Mouse (Mus musculus) embryonic stem cell, embryonic (primary cell): ENCODE data around the gene Zfpm1.

Experiments
- CTCF ChIA-PET, 4 experiments: fragments of 300-600 bp in 2 of 4; fragments of 350-600 bp in 2 of 4; sonication (Branson Sonifier 250); formaldehyde crosslinking; loops; one replicate each; lab custom pipeline; 2022; ENCODE audit warnings: inconsistent platforms in 2 of 4; lab: Charles Lee
- POLR2A ChIA-PET, 4 experiments: fragments of 300-600 bp in 2 of 4; fragments of 350-600 bp in 2 of 4; sonication (Branson Sonifier 250); formaldehyde crosslinking; loops; one replicate each; lab custom pipeline; 2022; ENCODE audit warnings: antibody characterized with exemption in 4 of 4, inconsistent platforms in 1 of 4; lab: Charles Lee

Zfpm1 gene

GRCm38 (mm10) chr8:122268861-122269260, 13.1 kb upstream of the Zfpm1 start:
- CTCF ChIA-PET = interaction anchor here (0.5 to 7.8 kb wide), 38 partner anchors 9 to 1668 kb away, joined by 3 to 63 read pairs (median 5); partner anchors contain the start of genes Mvd (in 1 of the 4), Zc3h18 (in 1 of the 4) and Zfpm1 (in 1 of the 4)
- POLR2A ChIA-PET = interaction anchor here in 3 of 4 experiments (1.0 to 6.0 kb wide), 16 partner anchors 12 to 418 kb away, joined by 3 to 26 read pairs (median 3); partner anchors contain the start of genes Zfpm1 (in 3 of the 3), Aprt (in 1 of the 3), Galns (in 1 of the 3) and Trappc2l (in 1 of the 3)

GRCm38 (mm10) chr8:122269404-122269803, 12.5 kb upstream of the Zfpm1 start:
- ChIA-PET CTCF (interaction anchor here (0.5 to 7.8 kb wide), 65 partner anchors 9 to 1669 kb away, joined by 3 to 63 read pairs (median 4); partner anchors contain the start of genes Mvd (in 2 of the 4), Zc3h18 (in 1 of the 4) and Zfpm1 (in 1 of the 4)), POLR2A (interaction anchor here in 2 of 4 experiments (0.9 to 6.0 kb wide), 22 partner anchors 12 to 419 kb away, joined by 3 to 26 read pairs (median 3); partner anchors contain the start of genes Zfpm1 (in 2 of the 2), Aprt (in 1 of the 2), Galns (in 1 of the 2) and Trappc2l (in 1 of the 2))

- ChIA-PET CTCF (interaction anchor here (0.6 to 7.8 kb wide), 25 partner anchors 10 to 552 kb away, joined by 3 to 63 read pairs (median 5); partner anchors contain the start of gene Zfpm1 (in 1 of the 4)), POLR2A (interaction anchor here in 2 of 4 experiments (0.6 to 6.0 kb wide), 8 partner anchors 10 to 341 kb away, joined by 3 to 26 read pairs (median 3); partner anchors contain the start of genes Galns (in 1 of the 2), Trappc2l (in 1 of the 2) and Zfpm1 (in 1 of the 2))
These were observed 11.4 kb upstream of the Zfpm1 start for GRCm38 (mm10) chr8:122270555-122270954.

- POLR2A ChIA-PET = interaction anchor here in 2 of 4 experiments (0.7 to 6.0 kb wide), 3 partner anchors 8 to 387 kb away, joined by 4 to 26 read pairs (median 4); partner anchors contain the start of genes Cyba (in 1 of the 2) and Zfpm1 (in 1 of the 2)
- CTCF ChIA-PET = interaction anchor here (0.7 to 7.8 kb wide), 17 partner anchors 8 to 140 kb away, joined by 3 to 63 read pairs (median 4); partner anchors contain the start of gene Zfpm1 (in 1 of the 4)
These were observed 8.8 kb upstream of the Zfpm1 start for GRCm38 (mm10) chr8:122273152-122273551.

DNA sequence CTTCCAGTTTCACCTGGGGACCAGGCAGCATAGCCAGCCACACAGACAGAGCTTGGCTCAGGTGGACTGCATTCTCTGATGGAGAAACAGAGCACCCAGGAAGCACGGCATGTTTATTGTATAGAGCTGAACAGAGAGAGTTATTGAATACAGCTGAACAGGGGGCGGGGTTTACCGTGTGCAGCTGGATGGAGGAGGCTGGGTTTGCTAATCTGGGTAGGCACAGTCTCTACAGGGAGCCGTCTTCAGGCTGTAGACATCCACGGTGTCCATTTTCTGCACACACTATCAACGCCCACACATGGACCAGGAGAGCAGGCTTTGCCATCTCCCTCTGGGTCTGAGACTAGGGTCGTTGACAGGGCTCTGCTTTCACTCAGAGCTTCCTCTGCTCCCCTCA, 8.1 kb upstream of the Zfpm1 start:
- ChIA-PET CTCF (interaction anchor here (0.7 to 7.8 kb wide), 10 partner anchors 56 to 96 kb away, joined by 3 to 63 read pairs (median 4); no protein-coding TSS in a partner anchor), POLR2A (interaction anchor here in 3 of 4 experiments (0.6 to 6.0 kb wide), 3 partner anchors 7 to 153 kb away, joined by 3 to 26 read pairs (median 5); partner anchors contain the start of gene Zfpm1 (in 1 of the 3))

DNA sequence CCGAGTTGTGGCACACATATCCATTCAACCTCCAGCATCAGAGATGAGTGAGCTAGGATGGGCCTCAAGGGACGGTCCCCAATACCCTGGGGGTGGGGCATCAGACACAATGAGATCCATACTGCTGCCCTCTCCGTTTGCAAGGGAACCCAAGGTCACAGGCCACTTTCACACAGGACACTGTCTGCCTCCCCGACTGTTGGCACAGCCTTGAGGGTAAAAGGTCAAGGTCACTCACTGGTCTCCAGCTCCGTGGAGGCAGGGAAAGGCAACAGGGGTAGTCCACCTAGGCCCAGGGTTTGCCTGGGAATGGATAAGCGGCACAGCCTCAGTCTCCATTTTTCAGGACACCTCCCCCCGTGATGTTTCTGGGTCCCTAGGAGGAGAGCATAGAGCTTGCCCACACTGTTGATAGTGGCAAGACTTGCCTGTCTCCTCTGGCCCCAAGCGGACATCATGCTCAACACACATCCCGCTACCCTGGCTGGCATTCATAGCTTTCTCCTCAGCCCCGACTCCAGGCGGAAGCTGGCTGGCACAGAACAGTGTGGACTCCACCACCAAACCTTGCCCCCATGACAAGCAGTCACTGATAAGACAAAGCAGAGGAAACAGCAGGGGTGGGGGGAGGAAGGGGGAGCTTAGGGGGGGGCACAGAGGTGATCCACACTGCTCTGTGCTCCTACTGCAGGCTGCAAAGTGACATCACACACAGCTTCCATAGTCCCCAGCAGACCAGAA, 7.1 kb upstream of the Zfpm1 start:
- POLR2A ChIA-PET = interaction anchor here in 3 of 4 experiments (0.6 to 0.8 kb wide), 5 partner anchors 51 to 424 kb away, joined by 3 to 5 read pairs (median 3); no protein-coding TSS in a partner anchor
- CTCF ChIA-PET = interaction anchor here in 3 of 4 experiments (0.6 to 7.8 kb wide), 8 partner anchors 55 to 424 kb away, joined by 3 to 63 read pairs (median 4); no protein-coding TSS in a partner anchor

- ChIA-PET CTCF (interaction anchor here (0.5 to 1.9 kb wide), 7 partner anchors 17 to 93 kb away, joined by 3 to 4 read pairs (median 3); no protein-coding TSS in a partner anchor), POLR2A (interaction anchor here in 1 of 4 experiments (1.3 to 1.4 kb wide), 2 partner anchors 27 to 54 kb away, joined by 3 to 4 read pairs; no protein-coding TSS in a partner anchor)
These were observed 5.6 kb upstream of the Zfpm1 start for GRCm38 (mm10) chr8:122276308-122276707.

DNA sequence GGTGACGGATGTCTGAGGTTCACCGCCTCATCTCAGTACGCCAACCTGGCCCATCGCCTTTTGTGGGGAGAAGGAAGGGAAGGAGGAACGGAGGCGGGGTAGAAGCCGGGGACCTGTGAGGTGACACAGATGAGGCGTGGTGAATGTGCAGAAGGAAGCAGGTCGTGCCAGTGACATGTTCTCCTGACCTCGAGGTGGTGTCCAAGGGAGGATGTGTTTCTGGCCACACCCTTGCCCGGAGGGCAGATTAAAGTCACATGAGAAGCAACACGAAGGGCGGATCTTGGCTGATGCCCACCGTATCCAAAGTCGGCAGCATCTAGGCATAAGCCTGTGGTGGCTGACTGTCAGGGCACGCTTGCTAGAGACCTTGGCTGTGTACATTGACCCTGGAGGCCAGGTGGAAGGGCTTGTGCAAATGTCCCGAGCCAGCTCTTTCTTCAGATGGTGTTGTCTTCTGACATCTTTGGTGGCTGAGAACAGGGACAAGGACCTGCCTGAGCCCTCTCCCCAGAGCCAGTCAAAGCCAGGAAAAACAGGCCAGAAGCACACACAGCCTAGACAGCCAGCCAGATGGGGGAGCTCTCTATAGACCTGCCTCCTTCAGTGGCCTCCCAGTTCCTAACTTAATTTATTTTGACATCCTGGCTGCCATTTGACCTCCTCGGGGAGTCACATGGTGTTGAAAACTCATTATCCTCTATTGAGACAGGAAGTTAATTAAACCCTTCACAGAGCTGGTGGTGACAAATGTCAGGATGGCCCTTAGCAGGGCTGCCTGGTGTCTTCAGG, 4.5 kb upstream of the Zfpm1 start:
- CTCF ChIA-PET = interaction anchor here (0.8 to 1.9 kb wide), 10 partner anchors 8 to 352 kb away, joined by 3 to 6 read pairs (median 4); no protein-coding TSS in a partner anchor

DNA sequence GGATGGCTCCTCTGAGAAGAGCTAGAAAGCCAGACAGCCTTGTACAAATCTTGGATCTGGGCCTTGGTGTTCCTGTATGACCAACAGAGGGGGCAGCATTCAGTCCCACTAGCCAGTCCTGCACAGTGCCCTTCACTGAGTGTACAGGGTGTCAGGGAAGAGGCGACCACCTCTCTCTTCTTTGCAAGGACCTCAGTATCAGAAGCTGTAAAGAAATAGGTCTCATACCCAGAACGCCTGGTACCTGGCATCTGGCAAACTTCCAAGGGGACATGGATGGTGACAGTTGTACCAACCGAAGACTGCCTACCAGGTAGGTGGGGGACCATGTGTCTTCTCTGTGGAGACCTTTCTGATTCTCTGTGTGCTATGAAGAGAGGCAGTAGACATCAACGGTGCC, 1.8 kb upstream of the Zfpm1 start:
- ChIA-PET CTCF (interaction anchor here (0.5 to 3.1 kb wide), 9 partner anchors 10 to 192 kb away, joined by 3 to 28 read pairs (median 5); no protein-coding TSS in a partner anchor), POLR2A (interaction anchor here in 2 of 4 experiments (0.6 to 3.0 kb wide), 16 partner anchors 9 to 430 kb away, joined by 3 to 26 read pairs (median 10); partner anchors contain the start of genes Cdt1 (in 1 of the 2) and Cyba (in 1 of the 2))

More for the DNA sequence above, 4.5 kb upstream of the Zfpm1 start:
- POLR2A ChIA-PET = interaction anchor here in 3 of 4 experiments (0.8 to 1.4 kb wide), 8 partner anchors 17 to 436 kb away, joined by 3 to 7 read pairs (median 3); no protein-coding TSS in a partner anchor

- ChIA-PET POLR2A (interaction anchor here in 3 of 4 experiments (0.5 to 3.0 kb wide), 57 partner anchors 9 to 1042 kb away, joined by 3 to 26 read pairs (median 4); partner anchors contain the start of genes Cdt1 (in 1 of the 3), Cyba (in 1 of the 3), Map1lc3b (in 1 of the 3) and Mvd (in 1 of the 3)), CTCF (interaction anchor here (0.5 to 3.1 kb wide), 18 partner anchors 9 to 932 kb away, joined by 3 to 28 read pairs (median 5); partner anchors contain the start of genes Chmp1a (in 1 of the 4) and Spata33 (in 1 of the 4))
These were observed 1.2 kb upstream of the Zfpm1 start for GRCm38 (mm10) chr8:122280588-122281316.

- ChIA-PET POLR2A (interaction anchor here (0.5 to 3.0 kb wide), 69 partner anchors 9 to 1042 kb away, joined by 3 to 26 read pairs (median 4); partner anchors contain the start of genes Cdt1 (in 1 of the 4), Cyba (in 1 of the 4), Map1lc3b (in 1 of the 4) and Mvd (in 1 of the 4)), CTCF (interaction anchor here (0.6 to 3.1 kb wide), 23 partner anchors 9 to 1089 kb away, joined by 3 to 28 read pairs (median 5); partner anchors contain the start of genes Chmp1a (in 1 of the 4) and Spata33 (in 1 of the 4))
These were observed 465 bp upstream of the Zfpm1 start for GRCm38 (mm10) chr8:122281317-122282034.

DNA sequence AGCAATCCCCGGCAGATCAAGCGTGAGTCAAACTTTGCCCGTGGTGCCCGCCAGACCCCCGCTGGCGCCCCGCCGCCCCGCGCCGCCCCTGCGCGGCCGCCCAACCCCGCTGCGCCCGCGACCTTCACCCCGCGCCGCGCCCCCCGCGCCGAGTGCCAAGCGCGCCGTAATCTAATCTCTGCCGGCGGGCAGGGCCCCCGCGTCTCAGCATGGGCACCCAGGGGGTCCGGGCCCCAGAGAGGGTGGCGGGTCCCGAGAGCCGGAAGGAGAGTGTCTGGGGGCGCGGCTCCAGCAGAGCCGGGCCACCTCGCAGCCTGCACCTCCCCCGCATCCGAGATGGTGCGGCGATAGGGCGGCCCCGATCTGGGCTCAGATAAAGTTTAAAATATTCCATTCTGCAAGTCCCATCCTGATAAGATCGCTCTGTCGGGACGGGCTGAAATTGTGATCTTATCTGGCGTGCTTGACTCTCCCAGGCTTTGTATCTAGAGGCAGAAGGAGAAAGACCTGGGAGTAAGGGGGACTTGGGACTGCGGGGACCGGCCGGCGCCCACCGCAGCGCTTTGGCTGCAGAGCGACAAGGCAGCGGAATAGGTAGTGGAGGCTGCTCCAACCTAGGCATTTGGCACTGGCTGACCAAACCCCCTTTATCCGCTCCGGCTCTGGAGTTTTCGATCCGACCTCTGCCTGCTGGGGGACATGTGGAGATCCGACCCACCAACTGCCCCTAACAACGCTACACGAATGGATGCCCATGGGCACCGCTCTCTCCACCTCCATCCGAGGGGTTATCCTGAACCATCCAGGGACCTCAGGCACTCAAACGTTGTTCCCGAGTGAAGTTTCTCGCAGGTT, 787 bp downstream of the Zfpm1 start:
- ChIA-PET POLR2A (interaction anchor here in 3 of 4 experiments (0.6 to 3.0 kb wide), 42 partner anchors 8 to 762 kb away, joined by 3 to 26 read pairs (median 6); partner anchors contain the start of genes Cdt1 (in 1 of the 3), Cyba (in 1 of the 3), Mvd (in 1 of the 3) and Slc7a5 (in 1 of the 3)), CTCF (interaction anchor here in 3 of 4 experiments (0.7 to 3.1 kb wide), 13 partner anchors 10 to 930 kb away, joined by 3 to 28 read pairs (median 6); partner anchors contain the start of genes Chmp1a (in 1 of the 3) and Spata33 (in 1 of the 3))

GRCm38 (mm10) chr8:122283356-122284202, 1.6 kb downstream of the Zfpm1 start:
- ChIA-PET CTCF (interaction anchor here (0.7 to 1.6 kb wide), 8 partner anchors 11 to 86 kb away, joined by 3 to 8 read pairs (median 3); no protein-coding TSS in a partner anchor), POLR2A (interaction anchor here (0.5 to 2.4 kb wide), 16 partner anchors 11 to 1350 kb away, joined by 3 to 14 read pairs (median 4); no protein-coding TSS in a partner anchor)
